Mouse (Mus musculus) kidney, adult 2 months (tissue): Measurements from ENCODE around the gene Tlr11. TPM values are rescaled to one million over a fixed set of nuclear protein-coding genes. Genes with fewer than 3 reads are reported as not detected.

ENCODE experiments used
- DNase-seq: peaks from one replicate; pipeline ENCODE4 v3.0.0; 2021
- H3K27ac ChIP-seq: fragments of 200-500 bp; 2 replicates; pipeline ENCODE4 v1.5.1; 2012; ENCODE audit warnings: low read depth, low read length, control low read depth, inconsistent platforms; ENCODE audit not compliant: insufficient read depth
- H3K27me3 ChIP-seq: fragments of 200-500 bp; replicated peaks from 2 replicates; pipeline ENCODE4 v1.6.1; 2012; ENCODE audit warnings: mild to moderate bottlenecking, moderate library complexity, low read length, inconsistent platforms; ENCODE audit not compliant: control insufficient read depth, insufficient read depth
- H3K36me3 ChIP-seq: fragments of 200-500 bp; 2 replicates; pipeline ENCODE4 v1.6.1; 2012; ENCODE audit warnings: mild to moderate bottlenecking, moderate library complexity, low read length, inconsistent platforms; ENCODE audit not compliant: control insufficient read depth, insufficient read depth
- H3K4me1 ChIP-seq: fragments of 200-500 bp; 2 replicates; pipeline ENCODE4 v1.6.1; 2011; ENCODE audit warnings: low read length; ENCODE audit not compliant: control insufficient read depth, insufficient read depth
- H3K4me3 ChIP-seq: fragments of 200-500 bp; 2 replicates; pipeline ENCODE4 v1.5.1; 2011; ENCODE audit warnings: mild to moderate bottlenecking, low read depth, low read length, control low read depth; ENCODE audit not compliant: insufficient read depth
- CTCF ChIP-seq: fragments of 200-500 bp; conservative IDR thresholded peaks from 2 replicates; pipeline ENCODE4 v1.5.1; 2011; ENCODE audit warnings: low read depth, mild to moderate bottlenecking, control low read depth, low read length, moderate library complexity, mixed read lengths; ENCODE audit not compliant: insufficient read depth, insufficient read length
- POLR2A ChIP-seq: fragments of 200-500 bp; IDR thresholded peaks from one replicate; pipeline ENCODE4 v1.6.1; 2011; ENCODE audit warnings: low read depth, low read length, control low read depth
- WGBS: fragments of 180-500 bp; shearing (Covaris S2); methylation state at CpG from one replicate; pipeline ENCODE4 v1.1.7; 2018; 5-methylcytosine and 5-hydroxymethylcytosine counted together
- polyA plus RNA-seq: library from polyadenylated mRNA; depleted of rRNA; stranded (reverse); fragments of >200 nt; gene quantifications from 2 replicates; pipeline ENCODE4 v1.2.3, GENCODE M21; 2012; rRNA removed

Gene Tlr11
- polyA plus RNA-seq, 1 experiment, result 0.50 TPM

DNA sequence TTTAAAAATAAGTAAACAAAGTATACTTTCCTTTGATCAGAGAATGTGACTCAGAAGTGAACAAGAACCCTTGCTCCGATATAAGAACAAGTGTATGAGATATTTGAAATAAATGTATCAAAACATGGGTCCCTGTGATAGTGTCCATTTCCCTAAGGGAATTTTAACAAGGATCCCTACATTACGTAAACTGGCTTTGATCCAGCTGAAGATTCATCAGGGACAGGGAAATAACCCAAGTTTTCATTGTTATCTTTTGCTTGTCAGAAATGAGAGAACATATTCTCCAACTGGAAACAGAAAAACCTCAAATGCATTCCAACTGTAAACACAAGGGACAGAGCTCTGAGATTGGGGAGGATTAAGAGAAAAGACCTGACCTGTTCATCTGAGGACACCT lies 23.1 kb downstream of the Tlr11 start, which contains the start of gene Olfr736:
Olfr736 (plus strand) TSS at position 301 of the 400 bp plus-strand sequence.
- no peak for DNase-seq
- Histone ChIP-seq H3K27me3 (no peaks in the 10 kb centered on the region), H3K4me3 (no peak within 1 kb of the TSS), H3K36me3 (no peaks in the 10 kb centered on the region), H3K27ac (no peak within 1 kb of the TSS), H3K4me1 (no peaks in the 10 kb centered on the region)
- 88% methylated on average over 2 of the region's 2 CpGs for WGBS
- TF ChIP-seq POLR2A (no peak), CTCF (no peak)

DNA sequence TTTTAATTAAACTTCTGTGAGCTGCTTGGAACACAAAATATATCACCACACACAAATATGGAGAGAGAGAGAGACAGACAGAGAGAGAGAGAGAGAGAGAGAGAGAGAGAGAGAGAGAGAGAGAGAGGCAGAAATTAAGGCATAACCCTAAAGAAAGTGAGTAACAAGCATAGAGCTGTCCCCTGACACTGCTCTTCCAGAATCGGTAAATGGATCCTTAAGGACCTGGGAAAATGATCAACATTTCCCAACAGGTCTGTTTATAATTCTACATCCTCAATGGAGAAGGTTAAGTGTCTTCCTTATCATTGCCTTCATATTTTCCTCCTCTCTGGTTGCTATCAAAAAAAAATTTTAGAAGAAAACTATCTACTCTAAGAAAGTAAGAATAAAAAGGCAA lies 49.6 kb downstream of the Tlr11 start, which contains the start of gene Olfr738:
Olfr738 (plus strand) TSS at position 301 of the 400 bp plus-strand sequence.
- DNase-seq, result no peak
- TF ChIP-seq POLR2A, result no peak
- no peak for TF ChIP-seq CTCF
- WGBS, result 87% methylated on average over 1 of the region's 1 CpGs
- H3K4me1 ChIP-seq, result no peaks in the 10 kb centered on the region
- no peaks in the 10 kb centered on the region for H3K36me3 ChIP-seq
- H3K27ac ChIP-seq, result no peak within 1 kb of the TSS
- no peaks in the 10 kb centered on the region for H3K27me3 ChIP-seq
- H3K4me3 ChIP-seq, result no peak within 1 kb of the TSS

Other genes with a start within 250 kb of the Tlr11 start
- gene Olfr727, start 234.7 kb upstream of the Tlr11 start, polyA plus RNA-seq, result not detected in 2 replicates
- not detected in 2 replicates for gene Olfr728, start 215.2 kb upstream of the Tlr11 start, polyA plus RNA-seq
- gene Olfr729, start 205.0 kb upstream of the Tlr11 start, polyA plus RNA-seq, result not detected in 2 replicates
- gene Olfr730, start 169.7 kb upstream of the Tlr11 start, polyA plus RNA-seq, result not detected in 2 replicates
- gene Olfr731, start 116.0 kb upstream of the Tlr11 start, polyA plus RNA-seq, result not detected in 2 replicates
- gene Olfr732, start 73.7 kb upstream of the Tlr11 start, polyA plus RNA-seq, result not detected in 2 replicates
- not detected in 2 replicates for gene Olfr733, start 56.4 kb upstream of the Tlr11 start, polyA plus RNA-seq
- gene Olfr734, start 31.2 kb upstream of the Tlr11 start, polyA plus RNA-seq, result not detected in 2 replicates
- gene Olfr735, start 9.0 kb upstream of the Tlr11 start, polyA plus RNA-seq, result not detected in 2 replicates
- not detected in 2 replicates for gene Olfr736, start 23.2 kb downstream of the Tlr11 start, polyA plus RNA-seq
- gene Olfr738, start 49.7 kb downstream of the Tlr11 start, polyA plus RNA-seq, result not detected in 2 replicates
- gene Olfr739, start 60.7 kb downstream of the Tlr11 start, polyA plus RNA-seq, result not detected in 2 replicates
- gene Olfr740, start 87.6 kb downstream of the Tlr11 start, polyA plus RNA-seq, result not detected in 2 replicates
- not detected in 2 replicates for gene Olfr741, start 114.8 kb downstream of the Tlr11 start, polyA plus RNA-seq
- not detected in 2 replicates for gene Olfr742, start 145.7 kb downstream of the Tlr11 start, polyA plus RNA-seq
- not detected in 2 replicates for gene Olfr743, start 163.9 kb downstream of the Tlr11 start, polyA plus RNA-seq